Mouse (Mus musculus): ENCODE data around the gene Acp1.
A peak's percentile ranks its signal among the peaks of the same experiment; 100 is the strongest.

The Acp1 gene

GRCm38 (mm10) chr12:30911261-30912047 lies at the start of gene Acp1, which contains the start of gene Sh3yl1:
Acp1 (minus strand) TSS chr12:30911589.
Sh3yl1 (plus strand) TSS chr12:30911668.
- peak; percentile 95 to 97 for DNase-seq

- DNase-seq: no peak
Measured at GRCm38 (mm10) chr12:30944197-30944596, 32.8 kb upstream of the Acp1 start.

- no peak for DNase-seq
Measured at GRCm38 (mm10) chr12:30943057-30943986, 31.9 kb upstream of the Acp1 start.

- no peak for DNase-seq
Measured at GRCm38 (mm10) chr12:30936899-30937298, 25.5 kb upstream of the Acp1 start.

- DNase-seq: no peak
Measured at GRCm38 (mm10) chr12:30933299-30933698, 21.9 kb upstream of the Acp1 start.

GRCm38 (mm10) chr12:30928182-30928581 lies 16.8 kb upstream of the Acp1 start:
- DNase-seq: no peak

GRCm38 (mm10) chr12:30922401-30922800 lies 11.0 kb upstream of the Acp1 start:
- DNase-seq: peak; percentile 7 to 27

- DNase-seq: no peak
Measured at GRCm38 (mm10) chr12:30912840-30913239, 1.5 kb upstream of the Acp1 start.

GRCm38 (mm10) chr12:30912048-30912381 lies 626 bp upstream of the Acp1 start:
- peak; percentile 66 to 83 for DNase-seq

- DNase-seq: no peak
Measured at GRCm38 (mm10) chr12:30910860-30911259, 529 bp downstream of the Acp1 start.

GRCm38 (mm10) chr12:30909881-30910280 lies 1.5 kb downstream of the Acp1 start:
- DNase-seq: no peak

- DNase-seq: no peak
Measured at GRCm38 (mm10) chr12:30908658-30909057, 2.7 kb downstream of the Acp1 start.

- no peak for DNase-seq
Measured at GRCm38 (mm10) chr12:30897039-30897438, 14.3 kb downstream of the Acp1 start.

- DNase-seq: no peak
Measured at GRCm38 (mm10) chr12:30891438-30891837, 20.0 kb downstream of the Acp1 start.

- peak in 1 of 2 experiments; percentile 65 for DNase-seq
Measured at GRCm38 (mm10) chr12:30890067-30890466, 21.3 kb downstream of the Acp1 start.

- no peak for DNase-seq
Measured at GRCm38 (mm10) chr12:30888003-30888402, 23.4 kb downstream of the Acp1 start.

- no peak for DNase-seq
Measured at GRCm38 (mm10) chr12:30885891-30886290, 25.5 kb downstream of the Acp1 start.

- DNase-seq: no peak
Measured at GRCm38 (mm10) chr12:30884622-30885230, 26.7 kb downstream of the Acp1 start.

GRCm38 (mm10) chr12:30883986-30884621 lies 27.3 kb downstream of the Acp1 start, which contains the start of gene Alkal2:
Alkal2 (plus strand) TSS chr12:30884322.
- peak in 1 of 2 experiments; percentile 24 for DNase-seq

GRCm38 (mm10) chr12:30883592-30883985 lies 27.8 kb downstream of the Acp1 start:
- no peak for DNase-seq

GRCm38 (mm10) chr12:30879447-30879846 lies 31.9 kb downstream of the Acp1 start:
- no peak for DNase-seq

GRCm38 (mm10) chr12:30865781-30866180 lies 45.6 kb downstream of the Acp1 start:
- no peak for DNase-seq

- peak; percentile 47 to 75 for DNase-seq
Measured at GRCm38 (mm10) chr12:30864347-30864746, 47.0 kb downstream of the Acp1 start.

Measured in lung, postnatal 4 days (tissue).